17 mouse cellular contexts compared by ENCODE assay signal in the genomic region with DNA sequence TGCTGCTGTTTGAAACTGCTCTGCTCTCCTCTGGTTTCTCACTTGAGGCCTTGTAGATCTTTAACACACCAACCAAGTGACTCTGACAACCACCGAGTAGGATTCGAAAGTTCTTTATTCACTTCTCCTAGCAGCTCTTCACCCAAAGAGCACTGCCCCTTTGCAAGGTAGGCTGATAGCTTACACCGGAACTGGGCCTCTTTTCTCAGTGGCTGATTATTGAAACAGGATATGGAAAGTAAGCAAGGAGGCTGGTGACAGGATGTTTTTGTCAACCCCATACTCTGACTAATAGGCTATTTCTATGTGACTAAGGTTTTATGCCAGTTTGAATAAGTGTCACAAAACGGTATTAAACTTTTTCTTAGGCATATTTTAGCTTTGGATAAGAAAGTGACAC.
DNase-seq lines count a peak whose midpoint lies in the region; ATAC-seq and TF ChIP-seq lines count a peak whose summit lies in the region.
"Had no signal": no experiment of that assay in that cellular context is flagged by ENCODE, and none has a peak within 500 bp of the region (broad histone marks: within the 10 kb centered on the region; RNA-seq: fewer than 3 reads in every experiment).

No protein-coding gene starts in this region.

- no peak overlapping the region for H3K4me3 ChIP-seq in gastrocnemius, adult 2 months
- H3K4me3 ChIP-seq: forebrain, embryonic 10.5 days; midbrain, embryonic 10.5 days; neural tube, embryonic 13.5 days had no signal

- intact Hi-C loops in gastrocnemius, adult 2 months (cut with DNase I): no loop called here
- intact Hi-C loops in heart, postnatal 10 days (cut with DNase I): no loop called here

- DNase-seq in thymus, postnatal 25 days: peak; percentile 3
- no peak for DNase-seq in thymus, postnatal 10 days (ENCODE audit: low spot score in 2 of 2)
- no peak for DNase-seq in gastrocnemius, adult 2 months
- DNase-seq in heart, postnatal 10 days: no peak
- DNase-seq: adrenal gland, postnatal 25 days; cerebellum, adult 11-12 months; cerebellum, postnatal 25 days; heart, postnatal 36 days; kidney, adult 18-20 months had no signal

- ATAC-seq in CD4-positive, CD25-positive, alpha-beta regulatory T cell, adult 4 months: peak; percentile 99
- peak; percentile 78 to 88 for ATAC-seq in hematopoietic stem cell, adult 5-6 weeks (replicated peaks in 1 of 2; ENCODE audit: insufficient read depth in 1 of 2, low FRiP score in 2 of 2, low TSS enrichment in 1 of 2, low read depth in 1 of 2, poor library complexity in 2 of 2, severe bottlenecking in 2 of 2)
- ATAC-seq in neutrophil, adult 5-6 weeks (ENCODE audit: extremely low read depth, insufficient number of reproducible peaks, low FRiP score, poor library complexity, severe bottlenecking): peak; percentile 26; the same call in 1 of the 2 replicates
- ATAC-seq: hindbrain, embryonic 16.5 days had no signal

- no peak overlapping the region for H3K27ac ChIP-seq in gastrocnemius, adult 2 months
- H3K27ac ChIP-seq: forebrain, embryonic 10.5 days; kidney, postnatal 0 days; midbrain, embryonic 10.5 days; neural tube, embryonic 13.5 days had no signal

- no peak for TF ChIP-seq CTCF in gastrocnemius, adult 2 months (IDR thresholded peaks at IDR 0.05)

Comparison
In these comparisons a context has a peak if more than half of its experiments do, and no peak if none do; other contexts are left out.
1. ATAC-seq: peak in every context shown above with its lines; median percentile 99 in CD4-positive, CD25-positive, alpha-beta regulatory T cell, adult 4 months; 83 in hematopoietic stem cell, adult 5-6 weeks; 26 in neutrophil, adult 5-6 weeks.